Mouse (Mus musculus) erythroblast, adult 5-6 weeks (primary cell): ENCODE data around the gene Plekhm2. TPM values are rescaled to one million over a fixed set of nuclear protein-coding genes. Genes with fewer than 3 reads are reported as not detected.

Experiments used
- ATAC-seq: replicated peaks from 2 replicates; pipeline ENCODE4 v1.8.0; 2016; ENCODE audit warnings: moderate number of reproducible peaks, mild to moderate bottlenecking, moderate TSS enrichment, inconsistent platforms; ENCODE audit not compliant: poor library complexity, low FRiP score, severe bottlenecking
- total RNA-seq, 2 experiments: library from RNA; stranded (forward) in 1 of 2; stranded (reverse) in 1 of 2; fragments of 150-400 nt in 1 of 2; fragments of 200-764, 138-1000 nt in 1 of 2; gene quantifications; 2 replicates each; pipeline versions ENCODE4 v1.2.3 to v1.2.4; 2015 to 2017; ENCODE audit warnings: low replicate concordance in 2 of 2

Gene Plekhm2
- total RNA-seq, 2 experiments from 2014 or later = 2.0 to 2.9 TPM

- no peak for ATAC-seq
These were observed 23.3 kb downstream of the Plekhm2 start for GRCm38 (mm10) chr4:141641353-141641771.

- ATAC-seq = no peak
These were observed 25.2 kb downstream of the Plekhm2 start for GRCm38 (mm10) chr4:141639474-141639873.

GRCm38 (mm10) chr4:141636693-141637092 lies 28.0 kb downstream of the Plekhm2 start:
- ATAC-seq = no peak

DNA sequence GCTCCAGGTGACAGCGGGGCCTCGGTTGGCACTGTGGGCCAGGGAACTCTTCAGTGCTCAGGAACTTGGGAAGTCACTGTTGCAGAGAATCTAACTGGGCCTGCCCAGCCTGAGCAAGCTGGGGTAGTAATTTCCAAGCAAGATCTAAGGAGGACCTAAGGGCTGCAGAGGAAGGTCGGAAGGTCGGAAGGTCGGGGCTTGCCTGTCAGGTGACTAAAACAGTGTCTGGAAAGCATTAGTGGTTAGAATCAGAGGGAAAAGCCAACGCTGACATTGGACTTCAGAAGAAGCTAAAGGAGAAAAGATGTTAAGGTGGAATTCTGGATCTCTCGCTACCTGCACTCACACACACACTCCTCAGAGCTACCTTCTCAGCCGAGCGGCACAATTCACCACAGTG lies 28.7 kb downstream of the Plekhm2 start:
- no peak for ATAC-seq

DNA sequence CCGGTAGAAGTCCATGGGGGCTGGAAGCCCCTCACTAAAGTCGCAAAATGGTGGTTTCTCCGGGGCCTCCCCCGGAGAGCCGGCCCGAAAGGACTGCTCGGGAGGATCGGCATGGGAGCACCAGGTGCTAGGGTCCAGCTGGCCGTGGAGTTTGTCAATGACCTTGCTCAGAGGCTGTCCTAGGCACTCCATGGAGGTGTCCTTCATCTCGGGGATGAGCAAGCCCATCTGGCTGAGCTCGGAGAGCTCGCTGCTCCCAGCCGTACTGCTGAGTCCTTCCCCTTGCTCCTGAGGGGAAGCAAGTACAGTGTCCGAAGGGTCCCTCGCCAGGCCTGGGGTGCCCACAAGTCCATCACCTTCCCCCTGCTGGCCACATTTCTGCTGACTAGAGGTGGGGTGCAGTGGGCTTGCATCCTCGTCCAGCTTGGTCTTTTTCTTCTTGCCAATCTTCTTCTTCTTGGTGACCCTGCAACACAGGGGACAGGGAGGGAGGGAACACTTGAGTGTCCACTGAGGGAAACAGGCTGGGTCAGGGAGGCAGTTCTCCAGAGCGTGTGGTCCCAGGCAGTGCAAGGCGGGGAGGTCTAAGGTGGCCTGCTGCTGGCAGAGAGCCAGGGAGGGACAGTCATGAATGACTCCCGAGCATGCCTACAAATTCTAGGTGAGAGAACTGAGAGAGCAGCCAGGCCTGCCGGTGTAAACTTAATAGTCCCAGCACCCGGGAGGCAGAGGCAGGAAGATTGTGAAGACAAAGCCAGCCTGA lies 32.4 kb downstream of the Plekhm2 start:
- ATAC-seq = no peak

DNA sequence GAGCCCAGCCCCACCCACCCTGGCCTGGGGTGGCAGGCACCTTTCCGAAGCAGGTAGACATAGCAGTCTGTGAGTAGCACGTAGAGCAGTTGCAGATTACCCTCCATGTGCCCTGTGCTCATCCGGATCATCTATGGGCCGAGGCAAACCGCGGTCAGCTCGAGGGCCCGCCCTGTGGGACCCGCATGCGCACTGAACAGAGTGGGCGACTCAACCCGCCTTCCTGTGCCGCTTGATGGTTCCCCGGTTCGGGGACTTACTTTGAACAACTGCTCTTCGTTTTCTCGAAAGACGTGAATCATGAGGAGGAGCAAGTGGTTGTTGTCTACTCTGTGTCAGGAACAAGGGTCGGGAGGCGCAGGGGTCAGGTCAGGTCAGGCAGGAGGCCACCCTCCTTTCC lies 33.4 kb downstream of the Plekhm2 start:
- no peak for ATAC-seq

DNA sequence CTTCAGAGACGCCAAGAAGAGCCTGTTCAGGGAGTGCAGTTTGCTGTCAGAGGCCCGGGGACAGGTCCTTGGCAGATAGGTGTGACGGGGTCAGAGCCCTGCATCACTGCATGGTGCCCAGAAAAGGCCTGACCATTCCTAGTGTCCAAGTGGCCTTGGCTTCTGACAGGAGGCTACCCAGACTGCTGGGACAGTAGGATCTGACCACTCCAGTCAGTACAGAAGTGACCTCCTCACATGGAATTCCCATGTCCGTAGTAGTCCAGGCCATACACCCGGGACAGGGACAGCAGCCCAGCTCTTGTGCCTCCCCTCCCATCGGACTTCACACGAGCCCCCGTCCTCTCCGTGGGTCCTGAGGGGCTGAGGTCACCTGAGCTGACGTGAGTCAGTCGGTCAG lies 34.7 kb downstream of the Plekhm2 start:
- no peak for ATAC-seq

- no peak for ATAC-seq
These were observed 36.0 kb downstream of the Plekhm2 start for GRCm38 (mm10) chr4:141628661-141629060.

GRCm38 (mm10) chr4:141627502-141627901 lies 37.2 kb downstream of the Plekhm2 start:
- no peak for ATAC-seq

- no peak for ATAC-seq
These were observed 38.7 kb downstream of the Plekhm2 start for GRCm38 (mm10) chr4:141625774-141626550.

GRCm38 (mm10) chr4:141624983-141625773 lies 39.5 kb downstream of the Plekhm2 start:
- no peak for ATAC-seq

- no peak for ATAC-seq
These were observed 40.6 kb downstream of the Plekhm2 start for GRCm38 (mm10) chr4:141624134-141624533.

- ATAC-seq = no peak
These were observed 41.0 kb downstream of the Plekhm2 start, which contains the start of gene Slc25a34 for GRCm38 (mm10) chr4:141623666-141624065. Gene Slc25a34, minus strand, starts transcription at chr4:141623821.

DNA sequence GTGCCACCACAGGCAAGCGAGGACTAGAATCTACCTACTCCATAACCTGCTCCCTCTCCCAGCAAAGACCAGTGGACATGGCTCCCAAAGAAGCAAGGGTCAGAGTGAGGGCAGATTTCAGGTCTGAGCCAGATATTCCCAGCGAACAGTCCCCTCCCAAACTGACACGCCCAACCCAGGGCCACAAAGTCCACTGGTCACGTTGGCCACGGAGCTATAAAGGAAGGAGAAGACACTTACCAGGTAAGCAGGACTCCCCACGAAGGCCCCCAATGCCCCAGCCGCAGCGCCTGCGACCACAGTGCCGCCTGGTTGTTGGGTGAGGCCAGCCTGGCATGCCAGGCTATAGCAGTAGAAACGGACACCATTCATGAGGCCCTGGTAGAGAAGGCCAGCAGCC lies 41.7 kb downstream of the Plekhm2 start:
- no peak for ATAC-seq

DNA sequence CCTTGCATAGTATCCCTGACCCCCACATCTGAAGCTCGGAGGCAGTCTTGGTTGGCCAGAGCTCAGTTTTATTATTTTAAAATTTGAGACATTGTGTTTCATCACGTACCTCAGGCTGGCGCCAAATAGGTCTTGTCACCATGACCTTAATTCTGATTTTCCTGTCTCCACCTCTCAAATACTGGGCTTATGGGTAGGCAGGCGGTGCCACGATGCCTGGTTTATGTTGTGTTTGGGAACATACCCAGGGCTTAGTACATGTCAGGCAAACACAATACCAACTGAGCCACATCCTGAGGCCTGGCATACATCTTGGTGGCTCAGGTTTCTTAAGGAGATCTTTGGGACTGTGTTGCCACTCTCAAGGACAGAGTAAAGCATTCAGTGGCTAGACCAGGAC lies 42.1 kb downstream of the Plekhm2 start:
- no peak for ATAC-seq

- ATAC-seq = no peak
These were observed 42.6 kb downstream of the Plekhm2 start for GRCm38 (mm10) chr4:141622091-141622490.

DNA sequence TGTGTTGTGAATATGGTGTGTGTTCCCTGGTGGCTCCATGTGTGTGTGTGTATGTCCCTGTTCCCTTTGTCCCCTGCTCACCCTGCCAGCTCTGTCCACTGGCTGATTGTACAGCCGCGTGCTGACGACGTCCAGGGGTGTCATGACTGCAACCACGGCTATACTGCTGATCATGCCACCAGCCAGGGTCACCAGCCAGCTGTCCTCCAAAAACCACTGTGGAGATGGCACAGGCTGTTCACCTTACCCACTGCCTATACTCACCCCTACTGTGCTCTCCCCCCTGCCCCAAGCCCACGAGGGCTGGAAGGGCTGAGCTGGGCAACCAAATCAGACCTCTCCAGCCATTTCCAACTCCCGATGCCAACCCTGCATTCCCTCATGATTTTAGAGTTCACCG lies 43.4 kb downstream of the Plekhm2 start:
- ATAC-seq = no peak

DNA sequence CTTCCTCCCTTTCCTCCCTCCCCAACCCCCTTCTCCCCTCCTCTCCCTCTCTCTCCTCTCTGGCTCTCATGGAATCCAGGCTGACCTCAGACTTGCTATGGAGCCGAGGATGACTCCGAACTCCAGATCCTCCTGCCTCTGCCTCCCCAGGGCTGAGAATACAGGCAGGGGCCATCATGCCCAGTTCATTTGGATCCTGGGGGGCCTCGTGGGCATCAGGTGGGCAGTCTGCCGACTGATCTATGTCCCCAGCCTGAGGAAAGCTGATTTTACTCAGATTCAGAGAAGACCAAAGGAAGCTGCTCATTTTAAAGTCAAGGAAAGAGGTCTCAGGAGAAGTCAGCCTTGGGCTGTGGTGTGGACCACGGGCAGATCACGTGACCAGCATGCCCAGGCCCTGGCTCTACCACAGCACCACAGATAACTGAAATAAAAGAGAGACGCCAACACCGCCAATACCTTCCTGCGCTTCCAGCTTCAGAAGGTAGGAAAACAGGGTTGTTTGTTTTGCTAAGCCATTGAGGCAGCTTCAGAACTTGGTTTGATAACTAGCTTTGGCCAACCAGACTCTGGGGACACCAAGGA lies 45.3 kb downstream of the Plekhm2 start:
- ATAC-seq = no peak

DNA sequence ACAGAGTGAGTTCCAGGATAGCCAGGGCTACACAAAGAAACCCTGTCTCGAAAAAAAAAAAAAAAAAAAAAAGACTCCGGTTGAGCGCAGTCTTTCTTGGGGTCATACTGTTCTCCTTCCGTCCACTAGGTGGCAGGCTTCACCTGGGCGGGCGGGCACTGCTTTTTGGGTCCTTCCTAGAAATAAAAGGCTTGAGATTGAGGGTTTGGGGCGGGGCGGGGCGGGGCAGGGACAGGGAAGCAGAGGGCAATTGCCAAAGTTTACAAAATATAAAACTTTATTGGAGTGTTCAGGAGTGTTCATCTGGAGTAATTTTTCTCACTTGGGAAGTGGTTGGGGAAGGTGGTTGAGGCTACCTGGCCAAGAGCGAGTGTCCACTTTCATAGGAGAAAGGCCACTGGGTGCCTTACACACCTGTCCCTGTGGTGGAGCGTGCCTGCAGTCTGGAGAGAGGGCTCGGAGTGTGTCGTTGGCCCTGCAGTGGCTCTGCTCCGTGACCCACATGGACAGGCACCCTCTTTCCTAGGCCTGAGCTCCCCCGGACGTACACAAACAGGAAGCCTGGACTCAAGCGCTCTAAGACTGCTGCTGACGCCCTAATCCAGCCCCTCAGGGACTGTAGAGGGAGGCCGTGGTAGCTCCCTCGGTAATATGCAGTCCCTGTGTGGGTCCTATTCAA lies 46.0 kb downstream of the Plekhm2 start, which contains the start of gene Tmem82:
Tmem82 (minus strand) TSS at position 69 of the 679 bp plus-strand sequence.
- ATAC-seq = 0 out of 2 replicates have a peak, but pooled peaks have one; percentile 51
